Mouse (Mus musculus) kidney, embryonic 16.5 days (tissue): ENCODE results near the gene Tnp2. TPM values are rescaled to one million over a fixed set of nuclear protein-coding genes. Genes with fewer than 3 reads are reported as not detected.
"Not testable (repeated sequence)": the region's sequence is repeated elsewhere in the genome, so short reads cannot be mapped to it uniquely, and the experiment has no call there.

ENCODE experiments used
- ATAC-seq: fragments of 200-750 bp; cut with Nextera tagmentation; 2 replicates; pipeline ENCODE4 v1.8.0; 2017; ENCODE audit warnings: moderate TSS enrichment; ENCODE audit not compliant: low FRiP score, low TSS enrichment
- H3K27ac ChIP-seq: fragments of 300-500 bp; sonication (generic); 2 replicates; pipeline ENCODE4 v1.5.1; 2014; ENCODE audit warnings: low read length
- H3K27me3 ChIP-seq: fragments of 300-500 bp; sonication (generic); 2 replicates; pipeline ENCODE4 v1.6.1; 2014; ENCODE audit warnings: low read length, control low read depth, mixed read lengths; ENCODE audit not compliant: insufficient read depth
- H3K36me3 ChIP-seq: fragments of 300-500 bp; sonication (generic); 2 replicates; pipeline ENCODE4 v1.6.1; 2014; ENCODE audit warnings: low read length, control low read depth, mixed read lengths; ENCODE audit not compliant: insufficient read depth
- H3K4me1 ChIP-seq: fragments of 300-500 bp; sonication (generic); 2 replicates; pipeline ENCODE4 v1.6.1; 2014; ENCODE audit warnings: low read length, control low read depth, mixed read lengths; ENCODE audit not compliant: insufficient read depth
- H3K4me2 ChIP-seq: fragments of 300-500 bp; sonication (generic); replicated peaks from 2 replicates; pipeline ENCODE4 v1.6.1; 2014; ENCODE audit warnings: low read depth, low read length
- H3K4me3 ChIP-seq: fragments of 300-500 bp; sonication (generic); 2 replicates; pipeline ENCODE4 v1.5.1; 2014; ENCODE audit warnings: mild to moderate bottlenecking, low read length
- H3K9ac ChIP-seq: fragments of 300-500 bp; sonication (generic); replicated peaks from 2 replicates; pipeline ENCODE4 v1.6.1; 2014; ENCODE audit warnings: low read length
- H3K9me3 ChIP-seq: fragments of 300-500 bp; sonication (generic); 2 replicates; pipeline ENCODE4 v1.6.1; 2016; ENCODE audit warnings: low read length, control low read depth
- WGBS: fragments of 180-500 bp; shearing (Covaris S2); extraction: QIAGEN DNeasy Blood & Tissue Kit; methylation state at CpG from one replicate; pipeline ENCODE4 v1.1.7; 2014; 5-methylcytosine and 5-hydroxymethylcytosine counted together
- polyA plus RNA-seq: library from polyadenylated mRNA; unstranded; fragments of >200 nt; fragmentation: Nextera tagmentation; extraction: Ambion mirVana; gene quantifications from 2 replicates; pipeline ENCODE4 v1.2.1, GENCODE M21; 2015

Gene Tnp2
- polyA plus RNA-seq, 1 experiment from 2014 or later, result not detected

GRCm38 (mm10) chr16:10824536-10824935, 36.1 kb upstream of the Tnp2 start:
- Histone ChIP-seq H3K27me3 (no peaks in the 10 kb centered on the region), H3K4me2 (no peak overlapping the region), H3K36me3 (no peaks in the 10 kb centered on the region), H3K4me1 (0 out of 2 replicates have a peak, but pooled peaks cover 7% of the 10 kb centered on the region), H3K4me3 (no peak overlapping the region), H3K9me3 (no peaks in the 10 kb centered on the region), H3K9ac (no peak overlapping the region), H3K27ac (no peak overlapping the region)
- WGBS, result 74% methylated on average over 1 of the region's 1 CpGs
- no peak for ATAC-seq

GRCm38 (mm10) chr16:10821387-10821786, 32.9 kb upstream of the Tnp2 start:
- Histone ChIP-seq H3K9ac (no peak overlapping the region), H3K27ac (peak overlapping the region; percentile 45; the same call in 1 of the 2 replicates), H3K4me2 (no peak overlapping the region), H3K4me3 (no peak overlapping the region), H3K4me1 (0 out of 2 replicates have a peak, but pooled peaks cover 7% of the 10 kb centered on the region), H3K9me3 (no peaks in the 10 kb centered on the region), H3K36me3 (no peaks in the 10 kb centered on the region), H3K27me3 (no peaks in the 10 kb centered on the region)
- 29% methylated on average over 4 of the region's 4 CpGs for WGBS
- peak; percentile 89 for ATAC-seq

- ATAC-seq, result no peak
- no peaks in the 10 kb centered on the region for H3K27me3 ChIP-seq
- no peak overlapping the region for H3K27ac ChIP-seq
- no peaks in the 10 kb centered on the region for H3K9me3 ChIP-seq
- 61% methylated on average over 3 of the region's 3 CpGs for WGBS
- H3K36me3 ChIP-seq, result no peaks in the 10 kb centered on the region
- H3K4me3 ChIP-seq, result no peak overlapping the region
- no peak overlapping the region for H3K9ac ChIP-seq
- no peak overlapping the region for H3K4me2 ChIP-seq
- no peaks in the 10 kb centered on the region for H3K4me1 ChIP-seq
These were observed 31.5 kb upstream of the Tnp2 start for GRCm38 (mm10) chr16:10819966-10820365.

- no peak overlapping the region for H3K4me3 ChIP-seq
- H3K27me3 ChIP-seq, result no peaks in the 10 kb centered on the region
- H3K4me2 ChIP-seq, result no peak overlapping the region
- no peak for ATAC-seq
- H3K27ac ChIP-seq, result no peak overlapping the region
- H3K36me3 ChIP-seq, result no peaks in the 10 kb centered on the region
- no peaks in the 10 kb centered on the region for H3K9me3 ChIP-seq
- WGBS, result 84% methylated on average over 4 of the region's 4 CpGs
- no peak overlapping the region for H3K9ac ChIP-seq
- no peaks in the 10 kb centered on the region for H3K4me1 ChIP-seq
These were observed 30.2 kb upstream of the Tnp2 start for GRCm38 (mm10) chr16:10818579-10819135.

- Histone ChIP-seq H3K9me3 (no peaks in the 10 kb centered on the region), H3K27ac (no peak overlapping the region), H3K9ac (no peak overlapping the region), H3K4me1 (no peaks in the 10 kb centered on the region), H3K27me3 (no peaks in the 10 kb centered on the region), H3K4me2 (no peak overlapping the region), H3K36me3 (no peaks in the 10 kb centered on the region), H3K4me3 (no peak overlapping the region)
- 48% methylated on average over 4 of the region's 4 CpGs for WGBS
- no peak for ATAC-seq
These were observed 26.4 kb upstream of the Tnp2 start for GRCm38 (mm10) chr16:10814864-10815263.

- Histone ChIP-seq H3K36me3 (no peaks in the 10 kb centered on the region), H3K4me2 (no peak overlapping the region), H3K27me3 (no peaks in the 10 kb centered on the region), H3K9me3 (no peaks in the 10 kb centered on the region), H3K4me1 (no peaks in the 10 kb centered on the region), H3K9ac (no peak overlapping the region), H3K4me3 (no peak overlapping the region), H3K27ac (no peak overlapping the region)
- ATAC-seq, result no peak
- 78% methylated on average over 4 of the region's 4 CpGs for WGBS
These were observed 25.3 kb upstream of the Tnp2 start for GRCm38 (mm10) chr16:10813726-10814125.

- WGBS, result 93% methylated on average over 2 of the region's 2 CpGs
- H3K4me2 ChIP-seq, result no peak within 1 kb of the TSS
These were observed 24.5 kb upstream of the Tnp2 start, which contains the start of gene Gm11172 for GRCm38 (mm10) chr16:10812865-10813371. Gm11172 (plus strand) TSS chr16:10812915.

GRCm38 (mm10) chr16:10810376-10810775, 21.9 kb upstream of the Tnp2 start:
- WGBS, result 100% methylated on average over 1 of the region's 1 CpGs
- ATAC-seq, result no peak
- no peak overlapping the region for H3K9ac ChIP-seq
- H3K4me2 ChIP-seq, result no peak overlapping the region
- no peaks in the 10 kb centered on the region for H3K27me3 ChIP-seq
- H3K27ac ChIP-seq, result no peak overlapping the region
- H3K9me3 ChIP-seq, result no peaks in the 10 kb centered on the region
- no peaks in the 10 kb centered on the region for H3K4me1 ChIP-seq
- no peaks in the 10 kb centered on the region for H3K36me3 ChIP-seq
- H3K4me3 ChIP-seq, result no peak overlapping the region

More at GRCm38 (mm10) chr16:10812865-10813371, 24.5 kb upstream of the Tnp2 start, which contains the start of gene Gm11172:
- Histone ChIP-seq H3K9ac (no peak within 1 kb of the TSS), H3K27ac (no peak within 1 kb of the TSS), H3K36me3 (no peaks in the 10 kb centered on the region), H3K4me1 (no peaks in the 10 kb centered on the region), H3K27me3 (no peaks in the 10 kb centered on the region), H3K4me3 (no peak within 1 kb of the TSS), H3K9me3 (no peaks in the 10 kb centered on the region)
- ATAC-seq, result no peak

GRCm38 (mm10) chr16:10805789-10806527, 17.5 kb upstream of the Tnp2 start, which contains the start of gene Prm1:
Prm1 (minus strand) TSS chr16:10805839.
- Histone ChIP-seq H3K4me3 (no peak within 1 kb of the TSS), H3K4me2 (no peak within 1 kb of the TSS), H3K4me1 (no peaks in the 10 kb centered on the region), H3K36me3 (no peaks in the 10 kb centered on the region), H3K9ac (no peak within 1 kb of the TSS), H3K27me3 (no peaks in the 10 kb centered on the region), H3K9me3 (no peaks in the 10 kb centered on the region), H3K27ac (no peak within 1 kb of the TSS)
- no peak for ATAC-seq
- 71% methylated on average over 10 of the region's 10 CpGs for WGBS

- H3K27ac ChIP-seq, ATAC-seq, H3K9me3 ChIP-seq, H3K4me3 ChIP-seq, H3K4me1 ChIP-seq, H3K9ac ChIP-seq, H3K27me3 ChIP-seq, H3K36me3 ChIP-seq, H3K4me2 ChIP-seq: not testable (repeated sequence)
- 85% methylated on average over 3 of the region's 3 CpGs for WGBS
These were observed 14.0 kb upstream of the Tnp2 start for GRCm38 (mm10) chr16:10802420-10802819.
